Mouse (Mus musculus) liver (tissue): ENCODE measurements at regions not wholly inside any gene's neighbourhood (a gene's known extent, or its start where the extent isn't known, plus 50 kb on each side); places are given as distances from the start of the nearest gene placed in this dataset.

Experiments
- DNase-seq: peaks from one replicate; pipeline ENCODE4 v3.0.0-alpha.2; 2020; ENCODE audit warnings: mixed read lengths

DNA sequence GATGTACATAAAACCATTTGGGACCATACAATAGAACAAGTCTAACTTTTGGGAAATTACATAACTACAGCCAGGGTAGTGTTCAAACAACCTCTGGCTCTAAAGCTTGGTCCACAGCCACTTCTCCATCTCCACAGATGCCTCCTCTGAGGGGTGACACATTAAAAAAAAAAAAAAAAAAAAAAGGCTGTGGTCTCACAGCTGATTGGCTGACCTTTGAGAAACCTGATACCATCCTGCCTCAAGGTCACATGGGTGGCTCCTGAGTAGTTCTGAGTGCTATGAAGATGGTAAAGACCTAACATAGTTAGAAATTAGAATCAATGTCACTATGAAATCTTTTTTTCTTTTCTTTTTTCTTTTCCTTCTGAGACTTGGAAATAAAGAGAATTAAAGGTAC, 102.4 kb downstream of the Tmem182 start:
- DNase-seq = no peak

DNA sequence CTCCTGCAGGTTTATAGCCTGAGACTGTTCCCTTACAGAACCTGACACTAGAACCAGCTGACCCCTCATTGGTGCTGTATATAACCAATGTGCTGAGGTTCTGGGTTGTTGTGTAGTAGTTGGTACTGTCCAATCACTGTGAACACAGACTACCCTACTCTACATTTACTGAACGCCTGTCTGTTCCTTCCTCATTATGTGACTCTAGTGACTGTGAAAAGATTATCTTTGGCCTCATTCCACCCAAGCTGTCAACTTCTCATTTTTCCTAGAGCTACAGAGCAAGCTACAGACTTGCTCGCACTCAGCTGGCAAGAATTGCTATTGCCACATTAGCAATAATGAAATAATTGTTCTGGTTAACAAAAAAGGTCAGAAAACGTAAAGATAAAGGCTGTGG, 108.2 kb downstream of the Tmem182 start:
- no peak for DNase-seq

DNA sequence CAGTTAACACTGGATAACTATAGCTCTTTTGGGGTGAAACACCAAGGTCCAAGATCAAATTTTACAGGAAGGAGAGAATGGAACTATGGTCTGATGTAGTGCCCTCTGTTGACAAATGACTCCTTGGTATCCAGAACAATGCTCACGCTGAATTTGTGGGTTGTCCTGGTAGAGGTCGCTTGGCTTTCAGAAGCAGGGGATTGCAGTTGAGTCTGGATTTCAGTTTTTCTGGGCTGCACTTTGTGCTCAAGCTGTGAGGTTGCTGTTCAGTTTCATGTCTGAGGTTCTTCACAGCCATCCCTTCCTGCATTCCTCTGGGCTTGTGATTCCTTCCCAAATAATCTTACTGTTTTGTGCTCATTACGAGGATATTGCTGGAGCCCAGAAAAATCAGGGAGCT, 118.9 kb downstream of the Tmem182 start:
- DNase-seq = no peak

DNA sequence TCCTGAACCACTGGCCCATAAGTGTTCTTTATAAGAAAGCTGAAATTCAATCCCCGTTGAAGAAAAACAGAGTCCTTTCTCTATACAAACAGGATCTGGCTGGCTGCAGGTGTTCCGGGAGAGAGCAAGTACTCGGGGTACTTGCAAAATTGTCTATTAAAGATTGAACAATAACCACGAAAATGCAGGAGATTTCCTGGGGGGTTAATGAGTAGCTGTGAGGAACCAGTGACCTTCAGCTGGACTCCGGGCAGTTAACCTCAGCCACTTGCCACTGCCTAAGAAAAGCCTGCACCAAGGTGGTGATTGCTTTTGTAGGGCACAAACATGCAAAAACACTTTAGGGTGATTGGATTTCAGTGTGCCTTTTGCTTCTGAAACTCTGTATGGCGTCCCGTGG, 119.4 kb downstream of the Tmem182 start:
- DNase-seq = no peak

DNA sequence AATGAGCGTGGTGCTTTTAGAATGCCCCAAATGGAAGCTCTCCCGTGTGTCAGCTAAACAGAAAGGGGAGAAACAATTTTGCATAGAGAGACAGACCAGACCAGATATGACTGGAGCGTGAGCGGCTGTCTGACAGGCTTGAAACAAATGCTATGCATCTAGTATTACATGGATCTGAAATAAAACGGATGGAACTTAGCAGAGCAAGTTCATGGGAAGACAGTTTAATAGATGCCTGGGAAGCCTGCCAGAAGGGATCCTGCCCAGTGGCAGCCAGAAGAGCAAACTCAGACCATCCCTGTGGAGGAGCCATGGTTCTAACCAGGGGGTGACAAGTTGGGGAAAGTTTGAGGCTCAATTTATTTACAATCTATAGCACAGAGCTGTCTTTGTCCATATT, 126.0 kb downstream of the Tmem182 start:
- no peak for DNase-seq

DNA sequence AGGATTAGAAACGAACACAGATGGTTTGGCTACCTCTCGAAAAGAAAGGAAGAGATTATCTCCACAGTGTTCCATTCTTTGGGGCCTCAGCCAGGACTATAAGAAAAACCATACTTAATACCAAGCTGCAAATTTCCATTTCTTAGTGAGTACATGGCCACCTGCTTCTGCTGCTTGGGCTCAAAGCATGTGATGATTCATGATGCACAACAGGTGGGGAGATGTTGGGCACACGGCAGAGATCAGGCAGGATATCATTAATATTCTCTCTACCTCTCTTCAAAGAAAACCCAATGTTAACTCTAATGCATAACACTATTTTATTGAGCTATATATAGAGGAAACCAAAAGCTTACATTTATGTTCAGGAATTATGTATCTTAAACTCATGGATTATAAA, 131.3 kb downstream of the Tmem182 start:
- no peak for DNase-seq

DNA sequence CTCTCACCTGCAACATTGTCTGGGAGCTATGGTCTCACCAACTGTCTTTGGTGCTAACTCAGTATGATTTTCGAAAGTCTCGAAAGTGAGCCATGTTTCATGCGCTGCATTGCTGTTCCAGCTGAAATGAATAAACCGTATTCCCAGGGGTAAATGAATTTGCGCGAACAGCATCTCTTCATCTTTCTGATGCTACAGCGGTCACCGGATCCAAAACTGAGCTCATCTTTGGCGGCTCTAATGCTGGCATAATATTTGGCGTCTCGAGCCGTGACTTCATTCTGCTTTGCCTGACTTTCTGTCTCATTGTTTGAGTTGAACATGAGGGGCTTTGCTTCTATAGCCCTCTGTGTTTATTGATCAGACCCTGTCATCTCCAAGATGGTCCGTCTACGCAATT, 137.3 kb downstream of the Tmem182 start:
- DNase-seq = no peak

DNA sequence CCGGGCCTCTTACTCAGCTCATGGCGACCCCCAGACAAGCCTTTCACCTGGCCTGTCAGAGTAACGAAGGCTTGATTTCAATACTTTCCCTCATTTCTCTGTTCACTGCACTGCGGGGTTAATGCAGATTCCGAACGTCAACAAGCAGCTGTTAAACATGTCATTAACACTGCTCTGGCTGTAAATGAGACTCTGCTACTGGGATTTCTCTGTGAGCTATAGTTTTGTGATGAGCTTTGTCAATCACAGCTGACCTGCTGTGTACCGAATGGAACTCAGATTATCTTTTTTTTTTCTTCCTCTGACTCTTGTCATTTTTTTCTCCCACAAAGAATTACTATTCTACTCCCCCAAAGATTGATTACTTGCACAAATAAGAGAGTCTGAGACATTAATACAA, 137.8 kb downstream of the Tmem182 start:
- DNase-seq = no peak

DNA sequence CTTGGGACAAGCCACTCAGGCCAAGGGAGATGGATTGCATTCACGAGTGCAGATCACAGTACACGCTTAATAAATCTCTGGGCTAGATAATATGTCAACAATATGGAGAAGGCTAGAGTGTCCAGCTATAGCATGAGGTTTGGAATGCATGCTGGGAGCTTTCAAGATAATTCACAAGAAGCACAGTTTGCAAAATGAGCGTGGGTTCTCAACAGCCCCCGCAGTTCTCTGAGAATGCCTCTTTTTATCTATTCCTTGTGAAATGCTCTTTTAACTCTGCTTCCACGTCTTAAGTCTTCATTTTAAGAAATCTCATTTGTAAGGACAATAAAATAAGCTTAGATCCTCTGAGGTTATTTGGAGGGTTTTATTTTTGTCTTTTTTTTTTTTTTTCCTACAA, 145.2 kb downstream of the Tmem182 start:
- no peak for DNase-seq

DNA sequence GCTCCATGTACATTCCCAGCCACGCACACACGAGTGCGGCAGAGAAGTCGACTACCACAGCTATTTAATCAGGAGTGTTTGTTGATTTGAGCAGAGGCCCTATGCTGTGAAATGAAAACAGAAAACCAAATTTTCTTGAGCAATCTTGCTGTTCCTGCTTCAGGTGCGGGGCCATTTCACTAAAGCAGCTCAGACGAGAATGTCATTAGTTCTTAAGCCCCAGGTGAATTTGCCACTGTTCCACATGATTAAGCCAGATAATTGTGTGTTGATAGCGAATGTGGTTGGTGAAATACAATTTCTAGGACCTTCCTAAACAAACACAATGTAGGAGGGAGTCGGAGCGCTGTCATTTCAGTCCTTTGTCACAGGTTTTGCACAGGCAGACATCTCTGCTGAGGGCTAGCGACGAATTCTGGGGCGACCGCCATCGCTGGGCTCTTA, 149.3 kb downstream of the Tmem182 start:
- DNase-seq = no peak

DNA sequence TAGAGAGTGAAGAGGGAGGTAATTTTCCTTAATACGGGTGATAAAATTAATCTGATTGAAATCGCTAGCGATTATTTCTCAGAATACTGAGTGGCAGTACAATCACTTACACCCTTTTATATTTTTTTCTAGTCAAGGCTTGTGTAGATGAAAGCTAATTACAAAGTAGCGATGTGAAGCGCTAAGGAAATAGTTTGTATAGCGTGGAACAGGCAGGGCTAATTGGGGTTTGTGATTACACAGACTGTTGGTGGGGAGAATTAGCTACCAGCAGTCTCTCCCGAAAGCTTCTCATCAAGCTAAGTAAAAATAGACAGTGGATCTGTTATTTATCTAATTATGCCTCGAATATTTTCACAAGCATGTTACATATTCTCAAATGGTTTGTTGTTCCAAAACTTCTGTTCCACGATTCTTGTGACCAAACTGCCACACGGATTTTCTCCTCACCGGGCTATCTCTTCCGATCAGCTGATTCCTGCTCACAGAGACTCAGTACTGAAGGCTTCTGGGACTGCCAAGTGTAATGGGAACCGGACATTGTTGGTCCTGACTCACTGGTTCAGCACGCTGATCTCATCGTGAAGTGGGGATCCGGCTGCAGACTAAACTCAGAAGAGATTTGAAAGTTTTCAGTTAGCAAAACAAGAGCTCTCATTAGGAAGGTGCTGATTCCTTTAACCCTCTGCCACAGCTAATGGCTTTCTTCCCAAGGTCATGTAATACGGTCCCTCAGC, 162.5 kb downstream of the Tmem182 start:
- no peak for DNase-seq

DNA sequence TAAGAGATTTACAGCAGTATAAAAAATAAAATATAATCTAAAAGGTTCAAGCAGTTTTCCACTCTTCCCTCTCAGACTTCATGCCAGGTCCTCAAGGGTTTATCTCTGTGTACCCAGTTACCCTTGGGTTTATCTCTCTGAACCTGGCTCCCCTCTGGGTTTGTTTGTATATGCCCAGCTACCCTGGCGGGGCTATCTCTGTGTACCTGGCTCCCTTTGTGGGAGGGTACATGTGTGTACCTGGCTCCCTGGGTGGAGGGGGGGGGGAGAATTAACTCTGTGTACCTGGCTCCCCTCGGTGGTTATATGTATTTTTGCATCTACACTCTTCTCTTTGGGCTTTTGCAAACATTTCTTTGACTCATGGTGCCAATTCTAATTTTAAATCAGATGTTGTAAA, 178.4 kb downstream of the Tmem182 start:
- DNase-seq = no peak

DNA sequence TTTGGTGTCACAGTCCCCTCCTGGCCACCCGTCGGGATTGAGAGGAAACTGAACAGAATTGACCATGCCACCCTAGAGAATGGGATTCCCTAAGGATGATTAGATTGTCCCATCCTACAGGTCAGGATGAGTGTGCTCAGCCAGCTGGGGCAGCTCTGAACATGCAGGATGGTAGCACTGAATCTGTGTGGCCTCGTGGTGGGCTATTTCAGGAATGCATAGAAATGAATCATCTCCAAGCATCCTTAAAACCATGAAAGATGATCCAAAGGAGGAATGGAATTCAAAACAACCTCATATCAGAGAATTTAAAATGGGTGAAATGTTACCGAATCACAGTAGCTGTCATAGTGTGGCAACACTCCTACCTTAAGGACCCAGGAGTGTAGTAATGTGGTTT, 187.9 kb downstream of the Tmem182 start:
- DNase-seq = no peak

DNA sequence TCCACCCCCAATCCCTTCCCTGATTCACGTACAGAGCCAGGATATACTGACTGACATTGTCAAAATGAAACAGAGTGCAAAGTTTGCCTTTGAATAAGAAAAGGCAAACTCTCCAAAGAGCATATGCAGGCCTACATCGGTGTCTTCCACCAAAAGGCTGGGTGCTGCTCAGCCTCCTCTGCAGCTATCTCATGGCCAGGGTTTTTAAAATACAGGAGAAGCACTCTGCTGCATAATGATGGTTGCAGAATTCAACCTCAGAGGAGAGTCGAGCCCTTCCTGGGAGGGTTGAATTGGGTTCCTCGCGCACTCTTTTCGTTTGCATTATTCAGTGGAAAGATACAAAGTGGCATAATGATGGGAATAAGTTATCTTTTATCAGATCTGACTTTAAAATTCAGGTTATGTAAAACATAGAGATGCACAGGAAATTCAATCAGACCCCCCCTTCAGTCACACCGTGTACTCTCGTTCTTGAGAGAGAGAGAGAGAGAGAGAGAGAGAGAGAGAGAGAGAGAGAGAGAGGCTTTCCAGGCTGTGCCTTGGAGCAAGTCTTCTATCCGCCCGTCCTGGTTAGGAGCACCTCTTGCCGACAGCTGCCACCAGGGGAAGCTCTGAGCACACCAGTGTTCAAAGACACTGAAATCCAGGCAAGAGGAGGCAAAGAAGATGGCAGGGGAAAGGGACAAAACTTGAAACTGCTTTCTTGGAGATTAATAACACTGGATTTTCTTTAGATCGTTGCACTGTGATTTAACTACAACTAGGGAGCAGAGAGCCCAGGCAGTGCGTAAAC, 196.0 kb downstream of the Tmem182 start:
- DNase-seq = peak; percentile 11

DNA sequence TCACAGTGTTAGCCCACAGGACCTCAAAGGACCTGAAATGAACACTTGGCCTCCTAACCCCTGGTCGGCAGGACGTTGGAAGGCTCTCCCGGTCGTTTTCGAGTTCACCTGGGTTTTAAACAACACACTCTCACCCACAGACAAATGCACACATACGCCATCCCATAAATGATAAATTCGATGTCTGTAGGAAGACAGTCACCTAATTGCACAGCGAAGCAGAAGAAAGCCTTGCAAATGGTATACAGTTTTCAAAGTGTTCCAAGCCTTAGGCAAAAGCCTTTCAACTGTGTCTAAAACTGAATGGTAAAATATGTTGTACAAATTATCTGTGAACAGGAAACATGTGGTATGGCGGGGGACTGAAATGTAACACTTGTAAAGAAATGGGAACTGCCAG, 196.6 kb downstream of the Tmem182 start:
- no peak for DNase-seq

DNA sequence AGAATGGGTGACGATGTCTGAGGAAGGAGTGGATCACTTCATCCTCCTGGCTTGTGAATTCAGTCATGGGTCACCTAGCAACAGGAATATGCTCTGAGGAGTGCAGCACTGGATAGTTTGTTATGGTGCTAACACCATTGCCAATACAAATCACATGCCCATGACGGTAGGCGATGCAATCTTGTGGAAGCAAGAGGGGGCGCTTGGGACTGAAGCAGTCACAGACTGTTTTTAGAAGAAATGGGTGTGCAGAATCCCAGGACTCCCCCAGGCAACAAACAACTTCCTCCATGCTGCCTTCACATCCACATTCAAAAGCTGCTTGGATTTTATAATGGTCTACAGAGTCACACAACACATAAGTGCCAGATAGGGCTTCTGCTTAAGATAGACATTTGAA, 221.5 kb downstream of the Tmem182 start:
- no peak for DNase-seq

DNA sequence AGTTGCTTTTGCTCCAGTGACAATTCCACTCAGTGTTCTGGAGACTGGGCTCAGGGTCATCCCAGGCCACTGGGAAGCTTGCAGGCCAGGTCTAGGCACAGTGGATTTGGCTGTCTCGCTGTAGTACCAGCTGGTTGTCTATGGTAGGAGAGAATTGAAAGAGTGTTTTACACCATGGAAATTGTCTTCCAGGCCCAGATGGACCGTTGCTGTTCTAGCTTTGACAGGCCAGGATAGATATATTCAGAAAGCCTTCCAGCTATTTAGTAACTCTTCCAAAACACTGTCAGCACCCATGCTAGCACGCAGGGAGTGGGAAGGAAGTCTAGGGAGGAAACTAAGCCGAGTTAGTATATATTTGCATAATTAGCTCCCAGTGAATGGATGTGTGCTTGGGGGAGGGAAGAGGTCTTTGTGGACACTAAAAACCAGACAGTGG, 222.2 kb downstream of the Tmem182 start:
- no peak for DNase-seq

DNA sequence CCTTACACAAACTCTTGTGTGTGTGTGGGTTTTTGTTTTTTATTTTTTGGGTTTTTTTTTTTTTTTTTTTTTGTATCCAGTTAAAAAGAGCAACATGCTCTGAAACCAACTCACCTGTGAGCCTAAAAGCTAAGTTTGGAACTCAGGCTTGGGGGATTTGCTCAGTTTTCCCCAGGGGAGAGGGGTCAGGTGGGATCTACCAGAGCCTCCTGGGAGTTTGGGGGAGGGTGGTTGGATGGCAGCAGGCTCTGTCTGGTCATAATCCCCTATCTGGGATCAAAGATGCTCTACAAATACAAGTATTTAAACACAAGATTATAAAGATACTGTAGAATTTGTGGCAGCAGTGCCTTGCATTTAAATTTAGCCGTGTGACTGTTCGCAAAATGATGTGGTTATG, 222.6 kb downstream of the Tmem182 start:
- DNase-seq = no peak

DNA sequence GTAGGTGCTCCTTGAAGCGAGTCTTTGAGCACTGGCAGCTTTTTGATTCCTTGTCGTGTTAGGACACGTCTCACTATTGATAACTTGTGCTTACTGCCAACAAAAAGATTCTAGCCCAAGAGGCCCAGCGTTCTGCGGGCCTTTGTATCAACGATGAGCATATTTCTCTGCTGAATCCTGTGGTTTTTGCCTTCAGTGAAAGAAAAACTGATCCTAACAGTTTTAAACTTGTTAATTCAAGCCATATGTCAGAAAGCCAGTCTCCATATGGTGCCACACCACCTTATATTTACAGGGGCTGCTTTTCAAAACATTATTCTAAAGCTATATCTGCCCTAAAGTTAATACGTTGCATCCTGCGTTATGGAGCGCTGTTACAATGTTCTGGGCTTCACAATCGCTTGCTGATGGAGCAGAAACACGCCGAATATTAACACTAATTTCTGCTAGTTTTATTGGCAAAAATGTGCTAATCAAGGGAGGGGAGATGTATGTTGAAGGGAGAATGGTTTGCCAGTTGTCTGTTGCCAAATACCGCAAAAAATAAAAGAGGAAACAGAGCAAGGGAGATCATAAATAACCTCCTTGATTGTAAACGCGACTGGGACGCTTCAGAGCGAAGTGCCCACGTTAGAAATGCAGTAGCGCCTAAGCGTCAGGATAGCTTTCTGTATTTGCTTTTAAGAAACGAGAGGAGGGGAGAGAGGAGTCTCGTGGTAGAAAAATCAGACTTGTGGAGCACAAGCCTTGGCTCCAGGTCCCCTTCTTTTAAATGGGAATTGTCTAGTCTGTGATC, 229.9 kb downstream of the Tmem182 start:
- no peak for DNase-seq

DNA sequence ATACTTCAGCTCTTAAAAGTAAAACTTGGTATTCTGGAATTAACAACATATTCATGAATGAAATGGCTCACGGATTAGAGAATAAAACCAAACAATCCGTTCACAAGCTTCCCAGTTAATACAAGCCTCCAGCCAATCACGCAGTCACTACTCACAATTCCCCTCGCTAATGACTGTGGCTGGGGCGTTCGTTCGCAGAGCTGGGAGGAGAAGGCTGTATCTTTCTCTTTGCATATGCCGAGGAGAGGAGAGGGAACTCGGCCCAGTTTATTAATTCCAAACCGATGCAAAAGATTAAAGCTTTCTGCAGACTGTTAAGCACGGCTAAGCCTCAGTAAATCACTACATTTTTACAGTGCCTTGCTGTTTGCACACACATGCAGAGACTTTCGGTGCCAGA, 231.5 kb downstream of the Tmem182 start:
- no peak for DNase-seq

DNA sequence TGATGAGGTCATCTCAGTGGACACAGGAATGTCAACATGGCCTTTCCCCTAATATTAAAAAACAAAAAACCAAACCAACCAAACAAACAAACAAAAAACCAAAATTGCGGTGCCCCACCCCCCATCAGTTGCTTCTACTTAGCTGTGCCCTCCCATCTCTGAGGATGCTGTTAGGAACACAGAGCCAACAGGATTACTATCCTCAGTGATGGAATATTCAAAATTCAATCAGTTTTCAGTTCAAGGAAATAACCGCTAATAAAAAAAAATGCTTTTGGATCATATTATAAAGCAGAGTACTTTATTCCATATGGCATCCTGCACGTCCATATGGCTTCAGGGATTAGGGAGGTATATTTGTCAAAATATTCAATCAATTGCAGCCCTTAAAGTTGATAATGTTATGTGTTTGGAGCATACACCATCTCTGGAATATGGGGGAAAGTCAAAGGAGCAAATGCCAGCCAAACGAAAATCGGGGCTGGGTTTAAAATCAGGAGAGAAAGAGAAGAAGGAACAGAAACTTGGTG, 249.1 kb downstream of the Tmem182 start:
- DNase-seq = no peak

DNA sequence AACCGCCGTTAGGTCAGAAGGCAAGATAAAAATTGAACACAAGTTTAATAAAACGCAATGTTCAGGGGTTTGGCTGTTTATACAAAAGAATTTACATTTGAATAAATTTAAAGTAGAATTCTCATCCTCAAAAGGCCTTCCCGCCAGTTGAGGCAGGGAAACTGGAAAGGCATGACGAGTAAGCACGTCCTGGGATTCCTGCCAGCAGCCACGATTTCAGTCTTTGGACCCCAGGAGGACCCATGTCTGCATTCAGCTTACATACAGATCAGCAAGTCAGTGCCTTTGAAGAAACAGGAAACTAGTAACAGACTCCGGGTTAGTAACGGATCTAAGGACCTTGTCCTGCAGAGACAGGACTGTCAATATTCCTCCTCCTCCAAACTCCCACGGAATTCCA, 250.4 kb downstream of the Tmem182 start:
- no peak for DNase-seq

DNA sequence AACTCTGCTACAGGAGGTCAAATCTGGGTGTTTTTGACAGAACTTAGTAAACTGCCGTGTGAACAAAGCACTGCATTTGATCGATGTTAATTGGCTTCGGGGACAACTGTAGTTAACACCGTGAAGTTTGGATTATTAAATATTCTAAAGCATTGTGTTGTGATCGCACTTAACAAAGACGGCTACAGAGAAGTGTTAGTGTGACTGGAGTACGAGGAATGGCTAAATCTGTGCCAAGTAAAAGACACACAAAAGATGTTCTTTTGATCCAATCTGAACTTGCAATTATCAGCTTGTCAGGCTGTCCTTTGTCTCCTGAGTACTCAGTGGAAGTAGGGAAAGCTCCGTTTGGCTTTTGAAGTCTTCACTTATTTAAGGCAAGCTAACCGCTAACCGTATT, 259.7 kb downstream of the Tmem182 start:
- DNase-seq = no peak
